Mouse (Mus musculus): ENCODE measurements around the gene Coa5.

GRCm38 (mm10) chr1:37477250-37477649 lies 47.3 kb upstream of the Coa5 start:
- TF ChIP-seq POLR2A (IDR thresholded peaks at IDR 0.05; ENCODE audit: extremely low read depth, insufficient read depth, low read length) (no peak), CTCF (IDR thresholded peaks at IDR 0.05; ENCODE audit: low read depth, low read length) (no peak)
